Mouse (Mus musculus): ENCODE measurements at regions not wholly inside any gene's neighbourhood (a gene's known extent, or its start where the extent isn't known, plus 50 kb on each side); places are given as distances from the start of the nearest gene placed in this dataset.

DNA sequence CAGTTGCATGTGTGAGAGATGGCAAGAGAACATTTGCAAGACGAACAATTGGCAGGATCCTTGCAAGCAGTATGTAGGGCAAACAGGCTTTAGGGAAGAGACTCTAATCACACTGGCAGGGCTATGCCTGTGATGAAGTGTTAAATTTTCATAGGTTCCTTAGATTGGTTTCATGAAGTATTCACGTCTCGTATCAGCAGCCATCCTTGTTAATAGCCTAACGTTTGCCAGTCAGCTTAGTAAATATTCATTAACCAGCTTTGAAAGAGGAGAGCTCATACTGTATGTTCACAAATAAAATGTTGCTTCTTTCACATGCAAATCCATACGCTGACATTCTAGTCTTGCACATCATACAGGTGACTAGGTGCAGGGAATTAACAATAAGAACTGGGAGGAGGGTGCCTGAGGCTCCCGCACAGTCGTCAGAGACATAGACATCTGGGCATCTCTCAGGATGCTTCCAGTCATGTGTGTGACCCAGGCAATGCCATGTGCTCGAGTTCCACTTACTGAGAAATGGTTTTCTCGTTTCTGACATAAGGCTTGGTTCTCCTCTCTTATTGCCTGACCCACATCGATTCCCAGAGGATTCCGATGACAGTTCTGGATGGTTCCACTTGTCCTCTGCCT, 257.7 kb downstream of the Map2k6 start:
- Histone ChIP-seq H3K9me3 (0 out of 2 replicates have a peak, but pooled peaks cover 3% of the 10 kb centered on the region), H3K4me1 (no peaks in the 10 kb centered on the region), H3K36me3 (replicated peaks; ENCODE audit: low read length) (no peaks in the 10 kb centered on the region), H3K4me3 (replicated peaks) (no peak overlapping the region), H3K27me3 (replicated peaks) (no peaks in the 10 kb centered on the region)
- no peak for TF ChIP-seq FLI1 (IDR thresholded peaks at IDR 0.05; ENCODE audit: low read length)
- no peak for TF ChIP-seq GATA1 (IDR thresholded peaks at IDR 0.05; ENCODE audit: borderline replicate concordance, low read length)

DNA sequence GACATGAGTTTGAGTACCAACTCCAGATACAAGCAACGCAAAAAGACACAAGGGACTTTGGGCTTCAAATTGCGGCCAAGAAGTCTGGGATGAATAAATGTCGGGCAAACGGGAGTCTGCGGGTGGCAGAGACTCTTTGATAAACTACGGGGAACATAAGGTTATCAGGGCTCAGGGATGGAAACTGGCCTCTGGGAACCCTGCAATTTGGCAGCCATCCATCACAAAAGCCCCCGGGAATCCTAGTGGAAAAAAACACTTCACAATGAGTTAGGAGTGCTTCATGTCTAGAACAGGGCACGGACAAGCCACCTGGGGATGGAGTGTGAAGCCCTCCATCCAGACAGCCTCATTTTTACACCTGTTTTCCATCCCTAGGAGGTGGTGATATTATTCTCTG, 258.9 kb downstream of the Map2k6 start:
- no peaks in the 10 kb centered on the region for H3K27me3 ChIP-seq (replicated peaks)
- H3K4me3 ChIP-seq (replicated peaks): no peak overlapping the region
- TF ChIP-seq GATA1 (IDR thresholded peaks at IDR 0.05; ENCODE audit: borderline replicate concordance, low read length) (no peak), FLI1 (IDR thresholded peaks at IDR 0.05; ENCODE audit: low read length) (no peak)
- H3K9me3 ChIP-seq: 0 out of 2 replicates have a peak, but pooled peaks cover 3% of the 10 kb centered on the region
- H3K4me1 ChIP-seq: no peaks in the 10 kb centered on the region
- H3K36me3 ChIP-seq (replicated peaks; ENCODE audit: low read length): no peaks in the 10 kb centered on the region

- Histone ChIP-seq H3K4me1 (no peaks in the 10 kb centered on the region), H3K9me3 (no peaks in the 10 kb centered on the region), H3K27me3 (replicated peaks) (no peaks in the 10 kb centered on the region), H3K4me3 (replicated peaks) (no peak overlapping the region), H3K36me3 (replicated peaks; ENCODE audit: low read length) (no peaks in the 10 kb centered on the region)
- no peak for TF ChIP-seq FLI1 (IDR thresholded peaks at IDR 0.05; ENCODE audit: low read length)
- TF ChIP-seq GATA1 (IDR thresholded peaks at IDR 0.05; ENCODE audit: borderline replicate concordance, low read length): no peak
These were observed 271.9 kb downstream of the Map2k6 start for GRCm38 (mm10) chr11:110670626-110671508.

GRCm38 (mm10) chr11:110672941-110673340, 274.0 kb downstream of the Map2k6 start:
- no peak for TF ChIP-seq FLI1 (IDR thresholded peaks at IDR 0.05; ENCODE audit: low read length)
- no peaks in the 10 kb centered on the region for H3K4me1 ChIP-seq

DNA sequence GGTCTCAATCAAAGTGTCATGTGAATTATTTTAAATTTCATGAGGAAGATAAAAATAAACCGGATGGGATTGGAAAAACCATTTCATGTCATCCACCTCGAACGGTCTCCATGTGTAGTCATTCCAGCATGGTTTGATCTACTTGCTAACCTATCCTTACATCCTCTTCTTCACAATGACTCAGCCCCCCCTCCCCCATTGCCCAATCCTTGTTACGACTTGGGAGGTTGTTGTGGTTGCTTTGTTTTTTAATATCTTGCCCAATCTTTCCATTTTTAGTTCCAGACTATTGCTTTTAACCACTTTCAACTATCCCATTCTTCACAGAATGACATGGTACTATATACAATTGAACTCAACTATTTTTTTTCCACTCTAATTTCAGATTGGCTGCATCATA, 275.0 kb upstream of the Kcnj16 start:
- Histone ChIP-seq H3K27me3 (replicated peaks) (no peaks in the 10 kb centered on the region), H3K4me1 (no peaks in the 10 kb centered on the region), H3K36me3 (replicated peaks; ENCODE audit: low read length) (no peaks in the 10 kb centered on the region), H3K9me3 (no peaks in the 10 kb centered on the region), H3K4me3 (replicated peaks) (no peak overlapping the region)
- TF ChIP-seq GATA1 (IDR thresholded peaks at IDR 0.05; ENCODE audit: borderline replicate concordance, low read length) (no peak), FLI1 (IDR thresholded peaks at IDR 0.05; ENCODE audit: low read length) (no peak)

More at GRCm38 (mm10) chr11:110672941-110673340, 274.0 kb downstream of the Map2k6 start:
- Histone ChIP-seq H3K27me3 (replicated peaks) (no peaks in the 10 kb centered on the region), H3K36me3 (replicated peaks; ENCODE audit: low read length) (no peaks in the 10 kb centered on the region), H3K4me3 (replicated peaks) (no peak overlapping the region), H3K9me3 (peaks cover 2% of the 10 kb centered on the region; the same call in 1 of the 2 replicates)

- Histone ChIP-seq H3K36me3 (replicated peaks; ENCODE audit: low read length) (no peaks in the 10 kb centered on the region), H3K4me1 (no peaks in the 10 kb centered on the region), H3K9me3 (0 out of 2 replicates have a peak, but pooled peaks cover 3% of the 10 kb centered on the region), H3K27me3 (replicated peaks) (no peaks in the 10 kb centered on the region), H3K4me3 (replicated peaks) (no peak overlapping the region)
- no peak for TF ChIP-seq GATA1 (IDR thresholded peaks at IDR 0.05; ENCODE audit: borderline replicate concordance, low read length)
These were observed 270.8 kb upstream of the Kcnj16 start for GRCm38 (mm10) chr11:110697067-110697466.

DNA sequence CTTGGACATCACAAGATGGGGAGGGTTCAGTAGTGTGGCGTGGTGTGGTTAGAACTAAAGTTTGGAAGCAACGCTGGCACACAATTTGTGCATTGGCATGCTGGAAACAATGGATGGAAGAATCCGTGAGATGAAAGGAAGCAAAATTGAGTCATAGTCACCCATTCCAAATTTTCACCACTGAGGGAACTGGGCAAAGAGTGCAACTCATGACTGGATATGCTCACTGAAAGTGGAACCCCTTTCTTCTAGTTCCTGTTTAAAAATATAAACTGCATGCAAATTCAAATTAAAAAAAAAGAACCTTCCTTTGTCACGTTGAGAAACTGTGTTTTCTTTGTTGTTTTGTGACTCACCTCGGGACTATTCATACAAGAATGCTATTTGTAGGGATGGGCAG, 269.5 kb upstream of the Kcnj16 start:
- Histone ChIP-seq H3K4me3 (replicated peaks) (no peak overlapping the region), H3K27me3 (replicated peaks) (no peaks in the 10 kb centered on the region), H3K9me3 (peaks cover 9% of the 10 kb centered on the region; the same call in 1 of the 2 replicates), H3K4me1 (no peaks in the 10 kb centered on the region), H3K36me3 (replicated peaks; ENCODE audit: low read length) (no peaks in the 10 kb centered on the region)
- TF ChIP-seq FLI1 (IDR thresholded peaks at IDR 0.05; ENCODE audit: low read length) (no peak), GATA1 (IDR thresholded peaks at IDR 0.05; ENCODE audit: borderline replicate concordance, low read length) (no peak)

- H3K36me3 ChIP-seq (replicated peaks; ENCODE audit: low read length): no peaks in the 10 kb centered on the region
- no peaks in the 10 kb centered on the region for H3K27me3 ChIP-seq (replicated peaks)
- no peak overlapping the region for H3K4me3 ChIP-seq (replicated peaks)
- H3K4me1 ChIP-seq: no peaks in the 10 kb centered on the region
- TF ChIP-seq FLI1 (IDR thresholded peaks at IDR 0.05; ENCODE audit: low read length): no peak
- no peak for TF ChIP-seq GATA1 (IDR thresholded peaks at IDR 0.05; ENCODE audit: borderline replicate concordance, low read length)
- H3K9me3 ChIP-seq: peaks cover 10% of the 10 kb centered on the region; the same call in 1 of the 2 replicates
These were observed 266.9 kb upstream of the Kcnj16 start for GRCm38 (mm10) chr11:110700976-110701375.

GRCm38 (mm10) chr11:110702119-110702518, 265.7 kb upstream of the Kcnj16 start:
- TF ChIP-seq FLI1 (IDR thresholded peaks at IDR 0.05; ENCODE audit: low read length) (no peak), GATA1 (IDR thresholded peaks at IDR 0.05; ENCODE audit: borderline replicate concordance, low read length) (no peak)
- H3K27me3 ChIP-seq (replicated peaks): no peaks in the 10 kb centered on the region
- no peaks in the 10 kb centered on the region for H3K36me3 ChIP-seq (replicated peaks; ENCODE audit: low read length)
- no peaks in the 10 kb centered on the region for H3K4me1 ChIP-seq
- H3K9me3 ChIP-seq: peaks cover 10% of the 10 kb centered on the region; the same call in 1 of the 2 replicates
- H3K4me3 ChIP-seq (replicated peaks): no peak overlapping the region

GRCm38 (mm10) chr11:110703511-110703910, 264.3 kb upstream of the Kcnj16 start:
- no peaks in the 10 kb centered on the region for H3K27me3 ChIP-seq (replicated peaks)
- no peak overlapping the region for H3K4me3 ChIP-seq (replicated peaks)
- H3K9me3 ChIP-seq: peaks cover 10% of the 10 kb centered on the region; the same call in 1 of the 2 replicates
- H3K4me1 ChIP-seq: no peaks in the 10 kb centered on the region
- no peaks in the 10 kb centered on the region for H3K36me3 ChIP-seq (replicated peaks; ENCODE audit: low read length)
- TF ChIP-seq FLI1 (IDR thresholded peaks at IDR 0.05; ENCODE audit: low read length) (no peak), GATA1 (IDR thresholded peaks at IDR 0.05; ENCODE audit: borderline replicate concordance, low read length) (no peak)
